Mouse (Mus musculus) heart, embryonic 12.5 days (tissue): ENCODE measurements around the gene 4932415D10Rik. TPM values are rescaled to one million over a fixed set of nuclear protein-coding genes. Genes with fewer than 3 reads are reported as not detected.

Experiments
- polyA plus RNA-seq: library from polyadenylated mRNA; unstranded; fragments of >200 nt; fragmentation: Nextera tagmentation; extraction: Ambion mirVana; gene quantifications from 2 replicates; pipeline ENCODE4 v1.2.1, GENCODE M21; 2016

4932415D10Rik gene
- polyA plus RNA-seq, 1 experiment from 2014 or later: not detected

Other genes with a start within 250 kb of the 4932415D10Rik start
- gene BC024063, start 233.2 kb downstream of the 4932415D10Rik start, polyA plus RNA-seq: 2.7 and 3.0 TPM in 2 replicates
- gene AU041133, start 188.6 kb downstream of the 4932415D10Rik start, polyA plus RNA-seq: 4.4 and 4.5 TPM in 2 replicates
- 10.3 and 11.8 TPM in 2 replicates for gene Zfp938, start 75.3 kb downstream of the 4932415D10Rik start, polyA plus RNA-seq
- 7.3 and 7.7 TPM in 2 replicates for gene Gm4924, start 37.7 kb upstream of the 4932415D10Rik start, polyA plus RNA-seq
- gene Gm1553, start 176.0 kb upstream of the 4932415D10Rik start, polyA plus RNA-seq: not detected in 2 replicates